Mouse (Mus musculus) gastrocnemius, postnatal 14 days (tissue): ENCODE results near the gene Atp2c1. TPM values are rescaled to one million over a fixed set of nuclear protein-coding genes. Genes with fewer than 3 reads are reported as not detected.

Source experiments
- DNase-seq: peaks from one replicate; pipeline ENCODE4 v3.0.0; 2021; ENCODE audit warnings: mixed read lengths
- intact Hi-C: fragments of 180-260 bp; cut with DNase I; formaldehyde crosslinking; loops from one replicate; pipeline ENCODE4 v1.15.1; 2025; ENCODE audit warnings: low total_unique reads
- long read RNA-seq, 2 experiments: library from polyadenylated mRNA; stranded (forward); transcript quantifications; one replicate each; pipeline ENCODE4 v2.0.0; 2021
- total RNA-seq, 2 experiments: library from RNA; stranded (reverse); gene quantifications; 2 replicates each; pipeline ENCODE4 v1.2.3; 2021

Gene Atp2c1
- total RNA-seq: 10 to 100 TPM; 28.5 to 29.0 TPM
- long read RNA-seq, experiment 1, full-length matches to known transcripts: 18 of 27 reads
- long read RNA-seq, experiment 1, partial matches to known transcripts: 5 of 27 reads
- long read RNA-seq, experiment 1, other reads (novel, unspliced or antisense): 4 of 27 reads
- long read RNA-seq, experiment 2, full-length matches to known transcripts: 23 of 27 reads
- long read RNA-seq, experiment 2, partial matches to known transcripts: 1 of 27 reads
- long read RNA-seq, experiment 2, other reads (novel, unspliced or antisense): 3 of 27 reads

DNA sequence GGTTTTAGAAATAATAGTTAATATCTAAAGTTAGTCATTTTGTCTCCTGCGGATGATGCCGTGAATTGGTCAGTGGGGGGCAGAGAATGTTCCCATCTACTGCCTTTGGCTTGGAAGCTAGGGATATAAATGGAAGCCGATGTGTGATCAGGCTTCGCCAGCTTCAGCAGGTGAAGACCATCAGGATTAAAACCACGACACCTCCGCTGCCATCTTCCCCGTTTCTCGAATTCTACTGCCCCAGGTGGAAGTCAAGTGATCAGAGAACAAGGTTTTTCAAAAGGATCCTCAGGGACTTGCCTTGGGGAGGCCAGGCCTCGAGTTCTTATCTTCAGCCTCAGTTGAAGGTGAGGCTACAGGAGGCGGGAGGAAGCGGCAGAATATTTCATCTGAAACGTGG lies at the start of gene Atp2c1:
TSS of gene Atp2c1 (minus strand) at position 101 of the 400 bp plus-strand sequence.
- intact Hi-C loops: no loop called here

DNA sequence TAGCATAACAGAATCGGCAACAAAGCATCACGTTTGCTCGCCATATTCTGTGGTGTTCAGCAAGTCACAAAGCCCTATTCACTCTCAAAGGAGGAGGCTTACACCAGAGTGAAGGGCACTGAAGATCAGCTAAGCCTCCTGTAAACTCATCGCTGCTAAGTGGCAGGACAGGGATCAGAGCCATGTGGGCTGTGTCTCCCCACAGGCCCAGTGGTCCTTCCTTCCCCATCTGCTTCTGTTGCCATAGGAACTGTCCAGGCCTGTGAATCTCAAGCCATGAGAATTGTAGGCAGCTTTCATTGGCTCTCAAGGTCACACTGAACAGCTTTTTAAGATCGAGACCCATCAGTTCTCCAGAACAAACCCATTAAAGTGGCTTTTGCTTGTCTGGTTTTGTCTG lies 30.3 kb upstream of the Atp2c1 start:
- no peak for DNase-seq
- intact Hi-C loops: no loop called here

More for the DNA sequence above, at the start of gene Atp2c1:
- no peak for DNase-seq

DNA sequence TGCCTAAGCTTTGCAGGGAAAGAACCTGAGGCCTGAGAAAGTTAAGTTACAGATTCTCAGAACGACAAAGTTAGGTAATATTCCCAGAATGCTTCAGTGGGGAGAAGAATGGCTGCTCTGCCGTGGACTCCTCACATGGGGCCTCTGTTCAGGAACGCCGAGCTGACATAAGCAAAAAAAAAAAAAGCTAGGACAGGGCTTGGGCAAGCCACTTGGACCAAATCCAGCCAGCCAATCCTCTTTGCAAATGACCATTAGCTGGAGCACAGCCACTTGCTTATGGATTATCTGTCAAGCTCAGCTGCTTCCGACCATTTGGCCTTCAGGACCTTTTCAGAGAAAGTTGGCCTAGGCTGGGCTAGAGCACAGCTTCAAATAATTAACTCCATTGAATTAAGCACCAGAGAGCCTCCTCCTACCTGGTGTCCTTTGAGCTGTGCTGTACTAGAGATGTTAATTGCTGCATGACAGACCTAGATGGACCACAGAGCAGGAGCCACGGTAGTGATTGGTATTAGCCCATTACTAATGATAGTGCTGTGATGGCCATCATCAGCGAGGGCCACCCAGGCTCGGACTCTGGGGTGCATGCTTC lies 29.1 kb upstream of the Atp2c1 start:
- intact Hi-C loops: no loop called here
- no peak for DNase-seq

DNA sequence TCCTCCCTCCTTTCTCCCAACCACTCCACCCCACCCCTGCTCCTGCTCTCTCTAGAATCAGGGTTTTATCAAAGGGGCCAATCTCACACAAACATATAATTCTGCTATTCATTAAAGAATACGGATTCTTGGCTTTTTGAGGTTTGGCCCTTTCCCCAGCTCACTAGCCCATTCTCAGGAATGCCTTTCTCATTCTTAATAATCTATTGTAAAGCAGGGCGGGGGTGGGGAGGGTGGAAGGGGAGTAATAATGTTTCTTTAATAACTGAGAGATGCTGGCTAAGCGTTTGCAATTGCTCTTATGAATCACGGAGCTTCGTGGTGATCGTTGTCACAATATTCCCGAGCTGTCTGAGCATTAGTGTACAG lies 27.3 kb upstream of the Atp2c1 start:
- intact Hi-C loops: no loop called here
- DNase-seq: no peak

DNA sequence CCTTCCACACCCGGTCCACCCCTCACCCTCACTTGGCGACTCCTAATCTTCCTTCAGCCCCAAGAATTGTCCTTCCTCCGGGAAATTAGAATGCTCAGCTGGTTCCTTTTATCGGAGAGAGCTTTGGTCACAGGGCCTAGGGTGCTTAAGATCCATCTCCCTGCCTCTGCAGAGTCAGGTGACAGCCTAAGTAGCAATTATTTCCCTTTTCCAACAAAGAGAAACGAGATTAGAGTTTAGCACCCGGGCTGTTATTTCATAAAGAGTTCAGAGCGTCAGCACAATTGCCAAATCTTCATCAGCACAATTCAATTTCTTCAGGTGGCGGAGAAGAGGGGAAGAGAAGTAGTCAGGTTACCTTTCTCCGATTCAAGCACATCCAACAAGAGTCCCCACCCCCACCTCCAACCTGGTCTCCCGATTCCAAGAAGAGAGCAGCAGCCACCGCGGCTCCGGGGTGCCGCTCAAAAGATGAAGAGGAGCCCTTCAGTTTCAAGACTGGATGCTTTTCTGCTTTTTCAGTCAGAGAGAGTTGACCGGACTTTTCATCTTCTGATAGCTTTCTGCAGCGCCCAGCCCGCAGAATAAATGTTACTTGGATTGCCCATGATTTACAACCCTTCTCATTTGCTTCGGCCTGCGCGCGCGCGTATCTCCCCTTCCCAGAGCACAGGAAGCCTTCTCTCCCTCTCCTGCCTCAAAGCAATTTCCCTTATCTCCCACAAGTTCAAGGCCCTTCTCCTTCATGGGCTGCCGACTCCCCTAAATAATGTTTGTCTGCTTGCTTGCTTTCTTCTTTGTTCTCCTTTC lies 26.7 kb upstream of the Atp2c1 start:
- intact Hi-C loops: no loop called here
- DNase-seq: no peak

DNA sequence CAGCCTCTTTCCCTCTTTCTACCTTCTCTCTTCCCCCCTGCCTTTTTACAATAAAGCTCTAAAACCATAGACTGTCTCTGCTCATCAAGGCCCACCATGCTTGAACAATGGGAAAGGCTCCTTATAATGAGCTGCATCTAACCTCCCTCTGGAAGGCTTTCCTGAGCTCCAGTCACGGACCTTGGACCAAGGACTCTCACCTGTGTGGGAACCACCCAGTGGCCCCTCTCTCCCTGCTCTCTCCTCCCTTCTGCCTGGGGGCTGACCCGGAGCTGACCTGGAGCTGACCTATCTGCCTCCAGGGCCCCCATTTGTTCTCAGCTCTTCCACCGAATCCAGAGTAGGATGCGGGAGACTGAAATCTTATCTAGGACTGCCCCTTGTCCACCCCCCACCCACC lies 24.3 kb upstream of the Atp2c1 start:
- intact Hi-C loops: no loop called here
- DNase-seq: no peak

DNA sequence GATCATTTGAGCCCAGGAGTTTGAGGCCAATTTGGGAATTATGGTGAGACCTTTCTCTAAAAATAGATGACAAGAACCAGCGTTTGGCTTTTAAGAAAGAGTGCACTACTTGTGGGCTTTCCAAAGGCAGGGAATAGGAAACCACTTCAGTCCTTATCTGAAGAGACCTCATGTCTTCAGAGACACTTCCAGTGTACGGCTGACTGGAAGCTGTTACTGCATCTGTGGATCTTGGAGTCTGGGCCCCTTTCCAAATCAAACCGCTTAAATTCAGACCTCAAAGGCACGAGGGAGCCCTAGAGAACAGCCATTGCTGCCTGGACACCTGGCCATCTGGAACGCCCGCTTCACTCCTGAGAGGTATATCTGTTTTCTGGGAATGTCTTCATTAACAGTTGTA lies 22.0 kb upstream of the Atp2c1 start:
- no peak for DNase-seq
- intact Hi-C loops: no loop called here

DNA sequence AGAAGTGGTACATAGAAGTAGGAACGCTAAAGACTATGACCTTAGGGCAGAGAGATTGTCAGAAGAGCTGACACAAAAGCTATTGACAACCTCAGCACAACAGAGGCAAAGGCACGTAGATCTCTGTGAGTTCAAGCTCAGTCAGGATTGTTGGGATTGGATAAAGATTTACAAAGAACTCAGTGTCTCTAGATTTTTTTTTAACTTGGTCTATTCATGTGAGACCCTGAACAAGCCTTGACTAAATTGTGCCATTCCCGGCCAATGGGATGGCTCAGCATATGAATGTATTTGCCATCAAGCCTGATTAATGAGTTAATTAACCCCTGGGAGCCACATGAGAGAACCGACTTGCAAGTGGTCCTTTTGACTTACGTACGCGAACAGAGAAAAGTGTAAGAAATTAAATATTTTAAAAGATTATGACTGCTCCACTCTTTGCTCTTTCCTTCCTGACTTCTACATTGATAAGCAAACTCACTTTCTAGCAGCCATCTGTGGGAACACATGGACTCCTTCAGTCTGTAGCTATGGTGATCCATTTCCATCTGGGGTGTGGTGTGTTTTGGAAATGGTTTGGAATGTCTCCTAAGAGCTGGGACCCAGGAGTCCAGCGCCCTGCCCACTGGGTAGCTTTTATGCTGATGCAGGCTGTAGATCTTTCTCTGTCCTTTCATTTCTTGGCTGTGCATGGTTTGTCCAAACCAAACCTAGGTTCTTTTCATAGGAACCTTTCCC lies 17.1 kb upstream of the Atp2c1 start:
- no peak for DNase-seq
- intact Hi-C loops: no loop called here

DNA sequence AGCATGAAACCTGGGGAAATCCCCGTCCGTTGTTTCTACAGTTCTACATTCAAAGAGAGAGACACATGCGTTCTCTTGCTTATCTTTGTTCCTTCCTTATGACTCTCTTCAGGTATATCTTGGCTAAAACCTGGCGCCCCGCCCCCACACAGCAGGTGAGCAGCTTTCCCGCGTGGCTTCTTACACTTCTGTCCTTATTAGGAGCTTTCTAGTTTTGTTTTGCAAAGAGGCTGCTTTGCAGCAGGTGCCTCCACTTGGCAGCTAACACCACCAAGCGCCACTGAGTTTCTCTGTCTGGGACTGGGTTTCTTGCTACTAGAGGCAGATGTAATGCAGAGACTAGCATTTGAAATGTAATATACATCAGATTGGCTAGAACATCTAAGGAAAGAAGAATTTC lies 10.4 kb upstream of the Atp2c1 start:
- intact Hi-C loops: no loop called here
- no peak for DNase-seq

DNA sequence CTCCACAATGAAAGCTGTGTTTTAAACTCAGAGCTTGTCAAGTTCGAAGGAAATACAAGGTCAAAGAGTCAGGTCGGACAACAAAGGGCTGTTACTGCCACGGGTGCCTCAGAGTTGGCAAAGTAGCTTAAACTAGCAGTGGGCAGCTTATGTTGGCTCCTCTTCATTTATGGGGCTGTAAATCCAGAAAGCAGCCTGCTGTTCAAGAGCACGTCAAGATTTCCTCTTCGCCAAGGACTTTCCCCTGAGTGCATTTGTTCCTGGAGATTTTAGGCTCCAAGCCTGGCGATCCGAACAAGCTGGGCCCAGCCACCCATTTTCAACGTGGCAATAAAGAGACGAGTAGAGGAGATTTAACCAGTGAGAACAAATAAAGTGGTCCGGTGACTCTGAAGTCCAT lies 9.8 kb upstream of the Atp2c1 start:
- intact Hi-C loops: no loop called here
- DNase-seq: no peak

DNA sequence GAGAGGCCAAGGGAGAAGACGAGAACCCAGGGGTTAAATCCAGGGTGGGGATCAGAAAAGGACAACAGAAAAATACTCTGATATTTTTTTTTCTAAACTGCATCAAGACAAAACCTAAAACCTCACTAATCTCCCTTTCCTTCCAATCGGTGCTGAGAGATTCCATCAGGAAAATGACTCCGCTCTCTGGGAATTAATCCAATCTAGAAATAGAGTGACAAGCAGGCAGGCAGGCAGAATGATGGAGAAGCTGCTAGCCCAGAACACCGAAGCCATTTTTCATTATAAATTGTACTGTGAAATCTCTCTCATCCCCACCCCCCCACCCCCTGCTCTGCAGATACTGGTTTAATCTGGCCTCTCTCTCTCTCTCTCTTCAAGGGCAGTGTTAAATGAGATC lies 1.8 kb downstream of the Atp2c1 start:
- intact Hi-C loops: no loop called here
- no peak for DNase-seq

DNA sequence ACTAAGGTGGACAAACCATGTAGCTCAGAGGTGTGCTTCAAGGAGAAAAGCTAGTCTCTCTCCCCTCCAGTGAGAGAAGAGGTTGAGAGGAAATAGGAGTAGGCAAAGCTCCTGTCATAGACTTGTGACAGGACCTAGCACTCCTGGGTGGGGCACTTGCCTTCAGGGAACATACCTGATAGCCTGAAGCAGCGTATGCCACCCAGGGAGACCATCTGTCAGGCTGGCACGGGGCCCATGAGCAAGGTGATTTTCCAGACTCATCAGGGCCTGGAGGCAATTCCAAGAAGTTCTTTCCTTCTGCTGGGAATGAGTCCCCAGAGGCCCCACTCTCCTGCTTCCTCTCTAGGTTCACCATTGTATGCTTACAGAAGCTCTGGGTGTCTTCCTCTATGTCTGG lies 4.1 kb downstream of the Atp2c1 start:
- intact Hi-C loops: no loop called here
- DNase-seq: no peak

DNA sequence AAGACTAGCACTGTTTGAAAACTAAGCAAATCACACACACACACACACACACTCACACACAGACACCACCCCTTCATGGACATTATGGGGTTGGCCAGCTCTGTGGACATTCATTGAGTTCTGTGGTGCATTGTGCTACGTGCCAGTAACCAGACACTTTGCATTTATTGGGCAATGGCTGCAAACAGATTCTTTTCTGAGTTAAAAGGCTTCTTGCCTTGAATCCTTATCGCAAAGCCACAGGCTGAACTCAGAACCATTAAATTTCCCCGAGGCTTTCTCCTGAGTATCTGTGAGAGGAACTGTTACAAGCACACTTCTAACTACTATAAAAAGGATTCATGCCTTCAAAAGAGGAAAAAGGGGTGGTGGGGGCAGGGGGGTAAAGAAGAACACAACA lies 5.1 kb downstream of the Atp2c1 start:
- intact Hi-C loops: no loop called here
- DNase-seq: no peak

DNA sequence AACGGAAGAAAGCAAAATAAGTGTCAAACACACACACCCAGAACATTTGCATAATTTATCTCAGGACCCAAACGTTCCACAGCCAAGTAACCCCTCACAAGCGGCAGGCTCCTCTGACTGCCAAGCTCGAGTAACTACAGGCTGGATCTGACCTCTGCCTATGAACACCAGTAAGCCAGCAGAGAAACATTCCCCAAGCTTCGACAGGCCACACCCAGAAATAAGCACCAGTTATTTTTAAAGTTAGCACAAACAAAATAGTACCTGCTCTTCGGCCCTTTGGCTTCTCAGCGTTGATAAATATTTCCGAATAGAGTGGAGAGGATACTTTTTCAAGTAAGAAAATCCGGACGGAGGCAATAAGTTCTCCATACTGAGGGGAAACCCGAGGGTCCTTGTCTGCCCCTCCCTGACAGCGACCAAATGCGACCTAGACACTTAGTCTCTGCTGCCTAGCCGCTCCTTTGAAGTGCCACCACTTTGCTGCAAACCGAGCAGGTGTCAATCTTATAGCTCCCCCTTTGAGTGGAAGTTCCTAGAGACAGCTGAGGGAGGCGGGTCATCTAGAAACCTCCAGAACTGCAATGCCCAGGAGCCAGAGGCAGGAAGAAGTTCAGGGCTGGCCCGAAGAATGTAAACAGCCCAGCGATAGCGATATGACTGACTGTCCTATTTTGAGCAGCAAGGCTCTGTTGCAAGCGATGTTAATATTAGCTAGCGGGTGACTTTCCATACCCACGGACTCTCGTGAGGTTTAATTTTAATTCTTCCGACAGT lies 6.2 kb downstream of the Atp2c1 start:
- intact Hi-C loops: no loop called here
- peak; percentile 21 for DNase-seq

DNA sequence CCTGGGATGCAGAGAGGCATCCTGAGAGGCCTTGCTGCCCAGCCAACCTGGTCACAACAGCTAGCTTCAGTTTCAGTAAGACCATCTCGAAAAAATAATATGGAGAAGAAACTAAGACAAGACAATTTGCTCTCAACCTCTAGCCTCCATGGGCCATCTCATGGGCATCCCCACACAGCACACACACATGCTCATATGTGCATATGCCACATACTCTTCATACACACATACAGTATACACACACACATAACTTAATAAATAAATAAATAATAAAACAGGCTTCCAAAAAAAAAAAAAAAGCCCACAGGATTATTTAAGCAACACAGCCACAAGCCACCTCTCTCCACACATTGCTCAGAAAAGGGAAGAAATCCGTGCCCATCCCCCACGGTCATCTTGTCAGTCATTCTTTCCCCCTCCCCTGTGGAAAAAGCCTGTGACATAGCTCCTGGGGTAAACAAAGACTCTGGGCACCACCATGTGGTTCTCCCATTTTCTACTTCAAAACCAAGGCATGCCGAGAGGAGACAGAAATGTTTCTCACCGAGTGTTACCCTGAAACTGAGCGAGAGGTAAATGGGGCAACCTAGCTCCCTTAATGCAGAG lies 7.7 kb downstream of the Atp2c1 start:
- DNase-seq: no peak
- intact Hi-C loops: no loop called here

DNA sequence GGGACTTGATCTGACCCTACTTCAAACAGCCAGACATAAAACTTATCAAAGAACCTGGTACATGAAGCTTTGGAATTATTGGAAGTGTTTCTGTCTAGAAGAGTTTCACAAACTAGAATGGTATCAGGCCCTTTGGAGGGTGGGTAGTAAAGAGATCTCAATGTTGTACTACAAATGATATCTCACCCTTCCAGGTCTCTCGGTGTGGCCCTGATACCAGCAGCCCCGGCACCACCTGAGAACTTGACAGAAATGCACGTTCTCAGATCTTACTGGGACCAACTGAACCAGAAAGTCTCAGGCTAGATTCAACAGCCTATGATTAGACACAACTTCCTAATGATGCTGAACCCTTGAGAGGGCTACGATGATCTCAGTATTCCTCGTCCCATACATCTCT lies 23.4 kb downstream of the Atp2c1 start:
- DNase-seq: no peak
- intact Hi-C loops: no loop called here

DNA sequence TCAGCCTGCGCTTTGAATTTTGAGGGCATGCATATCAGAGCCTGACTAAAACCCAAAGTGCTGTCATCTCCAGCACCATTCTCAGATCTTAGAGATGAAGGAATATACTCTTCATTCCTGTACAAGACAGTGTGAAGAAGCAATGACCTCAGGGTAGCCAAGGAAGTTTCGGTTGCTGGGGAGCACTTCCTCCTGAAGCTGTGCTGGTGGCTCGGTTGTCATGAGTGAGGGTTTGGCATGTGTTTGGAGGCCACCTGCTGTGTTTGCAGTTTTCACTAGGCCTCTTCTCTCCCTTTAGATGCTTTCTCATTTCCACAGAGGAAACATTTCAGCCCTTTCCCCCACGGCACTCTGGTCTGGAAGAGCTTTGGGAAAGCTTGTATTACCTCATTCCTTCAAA lies 24.7 kb downstream of the Atp2c1 start:
- intact Hi-C loops: no loop called here
- DNase-seq: no peak

DNA sequence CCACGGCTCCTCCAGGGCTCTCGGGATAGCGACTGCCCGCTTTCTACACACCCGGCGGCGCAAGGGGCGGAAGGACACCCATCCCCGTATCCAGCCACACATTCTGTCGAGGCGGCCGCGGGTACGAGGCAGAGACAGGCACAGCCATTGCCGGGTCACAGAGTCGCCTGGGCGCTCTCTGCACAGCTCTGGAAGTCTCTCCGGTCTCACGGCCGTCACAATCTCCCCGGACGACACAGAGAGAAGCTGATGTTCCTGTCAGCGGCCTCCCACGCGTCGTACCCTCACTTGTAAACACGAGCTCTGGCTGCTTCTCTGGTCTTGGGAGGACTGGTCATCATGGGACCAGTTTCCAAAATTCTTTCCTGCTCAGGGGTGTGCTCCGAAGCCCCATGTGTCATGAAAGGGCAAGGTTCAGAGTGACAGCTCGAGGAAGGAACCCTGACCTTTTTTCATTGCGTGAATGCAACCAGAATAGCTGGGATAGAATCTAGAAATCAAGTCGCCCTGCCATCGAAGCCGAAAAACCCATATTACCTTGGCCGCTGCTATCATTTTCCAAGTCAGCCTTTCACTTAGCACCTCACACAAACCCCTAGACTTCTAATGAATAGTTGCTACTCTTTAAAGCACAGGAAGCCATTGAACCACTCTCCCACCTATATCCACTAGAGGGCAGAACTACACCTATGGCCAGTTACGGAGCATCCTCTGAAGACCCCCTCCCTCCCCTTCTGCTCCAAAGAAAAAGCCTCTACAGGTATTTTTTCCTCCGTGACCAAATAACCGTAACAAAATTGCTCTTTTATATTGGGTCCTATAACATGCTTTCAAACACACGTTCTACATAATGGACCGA lies 31.6 kb downstream of the Atp2c1 start:
- intact Hi-C loops: loop anchor here (5.0 kb wide), 1 partner anchor 122 kb away; no protein-coding TSS in a partner anchor

More for the DNA sequence above, 31.6 kb downstream of the Atp2c1 start:
- no peak for DNase-seq
